Mouse (Mus musculus): Measurements from ENCODE around the gene Gm3409.
"Not testable (repeated sequence)": the region's sequence is repeated elsewhere in the genome, so short reads cannot be mapped to it uniquely, and the experiment has no call there.

The Gm3409 gene

GRCm38 (mm10) chr5:146537347-146537746 lies at the start of gene Gm3409:
Gm3409 (plus strand) TSS chr5:146537647.
- DNase-seq (ENCODE audit: low read depth), result not testable (repeated sequence)

DNA sequence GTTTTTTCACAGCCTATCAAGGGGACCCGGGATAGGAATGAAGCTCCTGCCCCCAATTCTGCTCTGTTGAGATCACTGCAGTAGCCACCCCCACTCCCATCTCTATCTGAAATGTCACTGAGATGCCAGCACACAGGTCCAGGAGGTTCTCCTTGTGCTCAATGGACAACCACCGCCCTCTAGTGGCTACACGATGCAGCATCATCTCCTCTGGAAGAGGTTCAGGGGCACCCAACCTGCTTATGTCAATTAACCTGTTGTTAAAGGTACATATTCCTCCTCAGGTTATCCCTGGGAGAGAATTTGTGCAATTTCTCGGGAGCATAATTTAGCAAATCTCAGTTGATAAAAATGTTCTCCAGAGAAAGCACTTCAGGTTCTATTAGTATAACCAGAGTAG lies 48.5 kb upstream of the Gm3409 start:
- DNase-seq (ENCODE audit: low read depth), result peak; percentile 18

DNA sequence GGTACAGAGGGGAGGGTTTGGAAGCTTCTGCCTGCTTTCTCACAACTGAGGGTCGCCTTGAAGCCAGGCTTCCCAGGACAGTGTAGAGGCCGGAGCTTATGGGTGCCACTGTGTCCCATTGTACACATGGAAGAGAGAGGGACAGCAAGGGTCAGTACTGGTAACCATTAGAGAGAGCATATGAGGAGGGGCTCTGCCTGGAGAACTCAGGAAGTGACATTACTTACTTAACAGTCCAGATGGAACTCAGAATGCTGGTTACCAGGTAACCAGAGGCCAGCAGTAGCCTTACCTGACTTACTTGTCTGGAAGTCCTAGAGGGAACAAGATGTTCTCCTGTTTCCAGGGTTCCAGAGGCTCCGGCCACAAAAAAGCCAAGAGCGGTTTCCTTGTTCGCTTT lies 46.4 kb upstream of the Gm3409 start, which contains the start of gene Gm6370:
Gene Gm6370 (plus strand): TSS at position 301 of the 400 bp plus-strand sequence.
- DNase-seq (ENCODE audit: low read depth), result not testable (repeated sequence)

DNA sequence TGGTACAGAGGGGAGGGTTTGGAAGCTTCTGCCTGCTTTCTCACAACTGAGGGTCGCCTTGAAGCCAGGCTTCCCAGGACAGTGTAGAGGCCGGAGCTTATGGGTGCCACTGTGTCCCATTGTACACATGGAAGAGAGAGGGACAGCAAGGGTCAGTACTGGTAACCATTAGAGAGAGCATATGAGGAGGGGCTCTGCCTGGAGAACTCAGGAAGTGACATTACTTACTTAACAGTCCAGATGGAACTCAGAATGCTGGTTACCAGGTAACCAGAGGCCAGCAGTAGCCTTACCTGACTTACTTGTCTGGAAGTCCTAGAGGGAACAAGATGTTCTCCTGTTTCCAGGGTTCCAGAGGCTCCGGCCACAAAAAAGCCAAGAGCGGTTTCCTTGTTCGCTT lies 35.3 kb upstream of the Gm3409 start, which contains the start of gene 4930449I24Rik:
Gene 4930449I24Rik (plus strand): TSS at position 301 of the 400 bp plus-strand sequence.
- DNase-seq (ENCODE audit: low read depth), result not testable (repeated sequence)

- DNase-seq (ENCODE audit: low read depth), result not testable (repeated sequence)
Observed at GRCm38 (mm10) chr5:146513823-146514222, 23.6 kb upstream of the Gm3409 start, which contains the start of gene Gm3402. Gm3402 (plus strand) TSS chr5:146514123.

- not testable (repeated sequence) for DNase-seq (ENCODE audit: low read depth)
Observed at GRCm38 (mm10) chr5:146525501-146525900, 11.9 kb upstream of the Gm3409 start, which contains the start of gene Gm3404. Gm3404 (plus strand) TSS chr5:146525801.

DNA sequence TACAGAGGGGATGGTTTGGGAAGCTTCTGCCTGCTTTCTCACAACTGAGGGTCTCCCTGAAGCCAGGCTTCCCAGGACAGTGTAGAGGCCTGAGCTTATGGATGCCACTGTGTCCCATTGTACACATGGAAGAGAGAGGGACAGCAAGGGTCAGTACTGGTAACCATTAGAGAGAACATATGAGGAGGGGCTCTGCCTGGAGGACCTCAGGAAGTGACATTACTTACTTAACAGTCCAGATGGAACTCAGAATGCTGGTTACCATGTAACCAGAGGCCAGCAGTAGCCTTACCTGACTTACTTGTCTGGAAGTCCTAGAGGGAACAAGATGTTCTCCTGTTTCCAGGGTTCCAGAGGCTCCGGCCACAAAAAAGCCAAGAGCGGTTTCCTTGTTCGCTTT lies 18.4 kb downstream of the Gm3409 start, which contains the start of gene Gm3415:
Gene Gm3415 (plus strand): TSS at position 301 of the 400 bp plus-strand sequence.
- DNase-seq (ENCODE audit: low read depth), result not testable (repeated sequence)

GRCm38 (mm10) chr5:146564259-146564658 lies 26.8 kb downstream of the Gm3409 start:
- no peak for DNase-seq (ENCODE audit: low read depth)

- peak; percentile 69 for DNase-seq (ENCODE audit: low read depth)
Observed at GRCm38 (mm10) chr5:146567054-146567453, 29.6 kb downstream of the Gm3409 start.

GRCm38 (mm10) chr5:146570179-146570578 lies 32.7 kb downstream of the Gm3409 start:
- DNase-seq (ENCODE audit: low read depth), result not testable (repeated sequence)

GRCm38 (mm10) chr5:146571830-146572734 lies 34.6 kb downstream of the Gm3409 start:
- not testable (repeated sequence) for DNase-seq (ENCODE audit: low read depth)

DNA sequence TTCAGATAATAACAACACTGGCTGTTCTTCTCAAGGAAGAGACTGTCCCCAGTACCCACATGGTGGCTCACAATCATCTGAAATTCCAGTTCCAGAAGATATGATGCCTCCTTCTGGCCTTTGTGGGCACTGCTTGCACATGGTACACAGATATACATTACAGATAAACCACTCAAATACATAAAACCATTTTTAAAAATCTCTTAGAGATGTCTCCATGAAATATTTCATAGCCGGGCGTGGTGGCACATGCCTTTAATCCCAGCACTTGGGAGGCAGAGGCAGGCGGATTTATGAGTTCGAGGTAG lies 35.2 kb downstream of the Gm3409 start:
- DNase-seq (ENCODE audit: low read depth), result not testable (repeated sequence)

DNA sequence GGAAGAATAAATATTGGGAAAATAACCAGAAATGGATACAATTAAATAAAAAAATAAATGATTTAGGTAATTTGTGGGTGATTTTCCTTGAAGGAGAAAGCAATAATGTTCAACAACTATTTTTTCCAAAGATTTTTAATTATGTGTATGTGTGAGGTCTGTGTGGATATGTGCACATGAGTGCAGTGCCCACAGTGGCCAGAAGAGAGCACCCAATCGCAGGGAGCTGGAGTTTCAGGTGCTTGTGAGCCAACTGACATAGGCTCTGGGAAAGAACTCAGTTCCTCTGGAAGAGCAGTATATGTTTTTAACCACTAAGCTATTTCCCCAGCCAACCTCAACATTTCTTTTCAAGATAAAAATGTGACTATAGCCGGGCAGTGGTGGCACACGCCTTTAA lies 39.2 kb downstream of the Gm3409 start:
- DNase-seq (ENCODE audit: low read depth), result peak; percentile 21

DNA sequence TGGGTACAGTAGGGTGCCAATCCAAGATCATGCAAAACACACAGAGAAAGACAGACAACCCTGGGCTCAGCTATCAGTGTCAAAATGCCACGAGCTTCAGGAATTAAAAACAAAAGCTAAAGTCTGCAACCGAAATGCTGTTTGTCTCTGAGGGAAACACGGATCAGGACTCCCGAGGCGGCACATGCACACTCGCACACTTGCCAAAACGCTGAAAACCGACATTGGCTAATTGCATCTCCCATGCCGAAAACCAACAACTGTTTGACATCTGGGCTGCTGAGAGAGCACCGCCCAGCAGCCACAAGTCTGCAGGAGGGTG lies 46.7 kb downstream of the Gm3409 start:
- no peak for DNase-seq (ENCODE audit: low read depth)

DNA sequence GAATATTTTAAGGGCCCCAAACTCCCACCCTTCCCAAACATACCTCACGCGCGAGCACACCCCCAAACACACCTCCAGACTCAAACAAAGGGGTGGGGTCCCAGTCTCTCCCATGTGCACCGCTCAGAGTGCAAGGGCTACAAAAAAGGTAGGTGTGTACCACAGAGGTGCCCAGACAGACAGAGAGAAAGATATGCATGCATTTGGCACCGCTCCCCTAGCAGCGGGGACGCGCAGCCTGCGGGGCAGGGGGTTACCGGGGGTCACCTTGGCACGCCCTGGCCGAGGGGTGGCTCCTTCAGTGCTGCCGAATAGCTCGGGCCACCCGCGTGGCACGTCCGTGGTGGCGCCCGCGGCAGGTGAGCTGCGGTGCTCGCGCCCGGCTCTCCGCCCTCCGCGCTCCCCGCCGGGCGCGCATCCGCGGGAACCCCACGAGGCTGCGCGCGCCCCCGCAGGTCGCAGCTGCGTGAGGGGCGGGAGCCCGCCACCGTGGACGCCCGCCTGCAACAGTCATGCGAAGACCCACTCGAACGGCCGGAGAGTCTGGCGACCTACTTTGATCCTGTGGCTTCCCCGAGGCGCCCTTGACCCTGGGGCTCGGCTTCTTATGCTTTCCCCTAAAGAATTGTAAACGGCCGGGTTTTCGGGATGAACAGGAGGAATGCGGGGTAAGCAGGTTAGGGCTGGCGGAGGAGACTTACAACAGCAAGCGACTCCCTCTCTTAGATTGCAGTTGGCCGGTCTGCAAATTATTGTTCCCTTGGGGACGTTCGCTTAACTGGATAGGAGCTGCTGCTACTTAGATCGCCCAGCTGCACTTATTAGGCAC lies 47.2 kb downstream of the Gm3409 start, which contains the start of gene Gpr12:
Gene Gpr12 (minus strand): TSS at position 762 of the 829 bp plus-strand sequence.
- DNase-seq (ENCODE audit: low read depth), result no peak

GRCm38 (mm10) chr5:146585307-146585651 lies 47.8 kb downstream of the Gm3409 start:
- no peak for DNase-seq (ENCODE audit: low read depth)

- DNase-seq (ENCODE audit: low read depth), result no peak
Observed at GRCm38 (mm10) chr5:146586357-146587070, 49.1 kb downstream of the Gm3409 start.

Data from NIH3T3 (cell line).